Mouse (Mus musculus) CH12.LX (cell line): Measurements from ENCODE around the gene Spryd4. TPM values are rescaled to one million over a fixed set of nuclear protein-coding genes. Genes with fewer than 3 reads are reported as not detected.

ENCODE experiments used
- DNase-seq: peaks from one replicate; pipeline ENCODE4 v3.0.0-alpha.2; 2013; ENCODE audit errors: extremely low read depth
- H3K27ac ChIP-seq: 2 replicates; pipeline ENCODE4 v1.5.1; 2012; ENCODE audit warnings: low read depth, mild to moderate bottlenecking, control low read depth, moderate library complexity; ENCODE audit not compliant: insufficient read depth
- H3K27me3 ChIP-seq: replicated peaks from 2 replicates; pipeline ENCODE3; 2012; ENCODE audit warnings: inconsistent platforms
- H3K36me3 ChIP-seq, 2 experiments: replicated peaks in 1 of 2; 2 replicates each; pipeline versions ENCODE3 to v1.6.1; 2012; ENCODE audit warnings: inconsistent platforms in 1 of 2, low read length in 1 of 2, mild to moderate bottlenecking in 1 of 2, mixed read lengths in 1 of 2, moderate library complexity in 1 of 2; ENCODE audit not compliant: control insufficient read depth in 1 of 2, insufficient read depth in 1 of 2
- H3K4me1 ChIP-seq, 2 experiments: 2 replicates each; pipeline ENCODE4 v1.6.1; 2012; ENCODE audit warnings: inconsistent platforms in 1 of 2, moderate library complexity in 1 of 2; ENCODE audit not compliant: insufficient read depth in 2 of 2, control insufficient read depth in 1 of 2
- H3K4me2 ChIP-seq: 2 replicates; pipeline ENCODE4 v1.6.1; 2012; ENCODE audit warnings: low read depth, mild to moderate bottlenecking, control low read depth; ENCODE audit not compliant: poor library complexity, insufficient read depth, severe bottlenecking
- H3K4me3 ChIP-seq, 3 experiments: fragments of 150-350 bp in 1 of 3; sonication (generic) in 1 of 3; replicated peaks in 1 of 3; 2 replicates each; pipeline versions ENCODE3 to v1.5.1; 2011 to 2012; ENCODE audit warnings: low read depth in 2 of 3, low read length in 2 of 3, mild to moderate bottlenecking in 2 of 3, moderate library complexity in 2 of 3, control low read depth in 1 of 3, improper control_type of control experiment in 1 of 3, inconsistent platforms in 1 of 3, mixed read lengths in 1 of 3; ENCODE audit not compliant: poor library complexity in 1 of 3
- H3K79me2 ChIP-seq: replicated peaks from 2 replicates; pipeline ENCODE4 v1.6.1; 2012; ENCODE audit warnings: mild to moderate bottlenecking, moderate library complexity; ENCODE audit not compliant: control insufficient read depth, poor library complexity, insufficient read depth, severe bottlenecking; ENCODE audit errors: extremely low read depth
- H3K9ac ChIP-seq: 2 replicates; pipeline ENCODE4 v1.6.1; 2012; ENCODE audit warnings: low read depth, mild to moderate bottlenecking, control low read depth, moderate library complexity; ENCODE audit not compliant: insufficient read depth
- H3K9me3 ChIP-seq: replicated peaks from 2 replicates; pipeline ENCODE3; 2012; ENCODE audit warnings: low read length, inconsistent platforms, mixed read lengths
- BHLHE40 ChIP-seq: IDR thresholded peaks from 2 replicates; pipeline ENCODE4 v1.6.1; 2011; ENCODE audit warnings: mild to moderate bottlenecking, low read depth, low read length, improper control_type of control experiment
- CHD1 ChIP-seq: IDR thresholded peaks from 2 replicates; pipeline ENCODE4 v1.6.1; 2012; ENCODE audit warnings: low read depth, low read length, improper control_type of control experiment, inconsistent platforms
- CTCF ChIP-seq, 2 experiments: IDR thresholded peaks in 1 of 2; conservative IDR thresholded peaks in 1 of 2; 2 replicates each; pipeline ENCODE4 v1.5.1; 2011 to 2012; ENCODE audit warnings: low read depth in 2 of 2, low read length in 2 of 2, improper control_type of control experiment in 1 of 2, inconsistent platforms in 1 of 2, mild to moderate bottlenecking in 1 of 2, moderate library complexity in 1 of 2
- E2F4 ChIP-seq: IDR thresholded peaks from 2 replicates; pipeline ENCODE4 v1.6.1; 2011; ENCODE audit warnings: low read depth, low read length, improper control_type of control experiment; ENCODE audit not compliant: insufficient replicate concordance
- ELF1 ChIP-seq: IDR thresholded peaks from 2 replicates; pipeline ENCODE4 v1.6.1; 2014; ENCODE audit warnings: low read depth, mild to moderate bottlenecking, inconsistent platforms, low read length, improper control_type of control experiment
- ETS1 ChIP-seq: conservative IDR thresholded peaks from 2 replicates; pipeline ENCODE4 v1.6.1; 2012; ENCODE audit warnings: low read depth, mild to moderate bottlenecking, inconsistent platforms, low read length, improper control_type of control experiment, moderate library complexity
- HCFC1 ChIP-seq: IDR thresholded peaks from 2 replicates; pipeline ENCODE4 v1.6.1; 2012; ENCODE audit warnings: low read depth, mild to moderate bottlenecking, inconsistent platforms, low read length, improper control_type of control experiment
- IRF4 ChIP-seq: IDR thresholded peaks from 2 replicates; pipeline ENCODE4 v1.6.1; 2014; ENCODE audit warnings: low read depth, mild to moderate bottlenecking, inconsistent platforms, low read length, improper control_type of control experiment
- JUND ChIP-seq: conservative IDR thresholded peaks from 2 replicates; pipeline ENCODE4 v1.6.1; 2011; ENCODE audit warnings: low read depth, low read length, improper control_type of control experiment
- KAT2A ChIP-seq: IDR thresholded peaks from 2 replicates; pipeline ENCODE4 v1.6.1; 2012; ENCODE audit warnings: low read length, improper control_type of control experiment, inconsistent platforms; ENCODE audit not compliant: insufficient replicate concordance
- MAX ChIP-seq: IDR thresholded peaks from 2 replicates; pipeline ENCODE4 v1.6.1; 2011; ENCODE audit warnings: low read length, improper control_type of control experiment
- MAZ ChIP-seq: IDR thresholded peaks from 2 replicates; pipeline ENCODE4 v1.6.1; 2012; ENCODE audit warnings: low read depth, mild to moderate bottlenecking, inconsistent platforms, low read length, improper control_type of control experiment, moderate library complexity
- MXI1 ChIP-seq: IDR thresholded peaks from 2 replicates; pipeline ENCODE4 v1.6.1; 2011; ENCODE audit warnings: mild to moderate bottlenecking, low read depth, low read length, improper control_type of control experiment
- MYC ChIP-seq: IDR thresholded peaks from 2 replicates; pipeline ENCODE4 v1.6.1; 2011; ENCODE audit warnings: low read depth, mild to moderate bottlenecking, improper control_type of control experiment, low read length
- NELFE ChIP-seq: IDR thresholded peaks from 2 replicates; pipeline ENCODE4 v1.6.1; 2011; ENCODE audit warnings: low read depth, low read length, improper control_type of control experiment
- NRF1 ChIP-seq: IDR thresholded peaks from 2 replicates; pipeline ENCODE4 v1.6.1; 2014; ENCODE audit warnings: low read depth, mild to moderate bottlenecking, inconsistent platforms, low read length, improper control_type of control experiment, moderate library complexity
- POLR2A ChIP-seq: IDR thresholded peaks from 2 replicates; pipeline ENCODE4 v1.6.1; 2011; ENCODE audit warnings: low read depth, mild to moderate bottlenecking, improper control_type of control experiment, low read length
- POLR2AphosphoS2 ChIP-seq: IDR thresholded peaks from 2 replicates; pipeline ENCODE4 v1.6.1; 2011; ENCODE audit warnings: low read depth, low read length, improper control_type of control experiment
- RAD21 ChIP-seq: IDR thresholded peaks from 2 replicates; pipeline ENCODE4 v1.6.1; 2011; ENCODE audit warnings: low read depth, mild to moderate bottlenecking, low read length, improper control_type of control experiment, moderate library complexity
- RCOR1 ChIP-seq: conservative IDR thresholded peaks from 2 replicates; pipeline ENCODE4 v1.6.1; 2012; ENCODE audit warnings: low read depth, mild to moderate bottlenecking, inconsistent platforms, low read length, improper control_type of control experiment
- SIN3A ChIP-seq: IDR thresholded peaks from 2 replicates; pipeline ENCODE4 v1.6.1; 2012; ENCODE audit warnings: low read length, improper control_type of control experiment, inconsistent platforms
- SMC3 ChIP-seq: IDR thresholded peaks from 2 replicates; pipeline ENCODE4 v1.6.1; 2011; ENCODE audit warnings: low read depth, low read length, improper control_type of control experiment
- TBP ChIP-seq: conservative IDR thresholded peaks from 2 replicates; pipeline ENCODE4 v1.6.1; 2011; ENCODE audit warnings: low read depth, low read length, improper control_type of control experiment
- TCF12 ChIP-seq: IDR thresholded peaks from 2 replicates; pipeline ENCODE4 v1.6.1; 2014; ENCODE audit warnings: low read depth, mild to moderate bottlenecking, inconsistent platforms, low read length, improper control_type of control experiment
- UBTF ChIP-seq: IDR thresholded peaks from 2 replicates; pipeline ENCODE4 v1.6.1; 2012; ENCODE audit warnings: low read depth, mild to moderate bottlenecking, inconsistent platforms, low read length, improper control_type of control experiment, moderate library complexity
- USF2 ChIP-seq: conservative IDR thresholded peaks from 2 replicates; pipeline ENCODE4 v1.6.1; 2011; ENCODE audit warnings: low read depth, low read length, improper control_type of control experiment
- ZC3H11A ChIP-seq: IDR thresholded peaks from 2 replicates; pipeline ENCODE4 v1.6.1; 2012; ENCODE audit warnings: low read depth, mild to moderate bottlenecking, inconsistent platforms, low read length, improper control_type of control experiment
- ZKSCAN1 ChIP-seq: IDR thresholded peaks from 2 replicates; pipeline ENCODE4 v1.6.1; 2012; ENCODE audit warnings: low read depth, inconsistent platforms, low read length, improper control_type of control experiment, borderline replicate concordance
- dilution Hi-C: fragments of 300-500 bp; cut with MboI; formaldehyde crosslinking; loops from 2 replicates; pipeline ENCODE4 v1.14.3; 2020; ENCODE audit warnings: low sequenced_read_pairs; ENCODE audit not compliant: extremely low pct_unique_long_range_greater_than_20kb, extremely low pct_ligation_motif_present
- in situ Hi-C: fragments of 300-500 bp; cut with MboI; formaldehyde crosslinking; loops from 3 replicates; pipeline ENCODE4 v1.14.3; 2019; ENCODE audit warnings: low sequenced_read_pairs, low pct_ligation_motif_present, low pct_unique_long_range_greater_than_20kb, mixed read lengths
- polyA plus RNA-seq: library from polyadenylated mRNA; unstranded; fragments of >175 nt; gene quantifications from 2 replicates; pipeline ENCODE4 v1.2.1, GENCODE M21; 2012; ENCODE audit warnings: low read depth; ENCODE audit not compliant: insufficient read length
- total RNA-seq, 2 experiments: library from RNA; depleted of rRNA; stranded (reverse); fragments of 300-350 nt in 1 of 2; fragments of >200 nt in 1 of 2; gene quantifications; 2 replicates each; pipeline ENCODE4 v1.2.3; 2012 to 2014

The Spryd4 gene
- total and polyA plus RNA-seq, 3 experiments = 24.2 to 50.2 (median 38.6) TPM

GRCm38 (mm10) chr10:128232420-128232985, 20.9 kb upstream of the Spryd4 start:
- H3K4me2 ChIP-seq = peak overlapping the region; percentile 87
- peaks cover 17% of the 10 kb centered on the region for H3K79me2 ChIP-seq
- in situ Hi-C loops = no loop called here
- peak overlapping the region; percentile 91 for H3K27ac ChIP-seq
- dilution Hi-C loops = no loop called here
- H3K4me3 ChIP-seq = peak overlapping the region; percentile 72 to 99 (median 93)
- TF ChIP-seq NELFE (no peak), CTCF (conservative IDR thresholded peaks at IDR 0.05 in 1 of 2, IDR thresholded peaks at IDR 0.05 in 1 of 2; ENCODE audit: low read depth in 2 of 2, low read length in 2 of 2) (peak; percentile 54 to 77), RAD21 (peak; percentile 62), TBP (peak; percentile 55; the same call in 1 of the 2 replicates), ETS1 (no peak), SMC3 (peak; percentile 64), SIN3A (peak; percentile 26; the same call in 1 of the 2 replicates), CHD1 (0 out of 2 replicates have a peak, but pooled peaks have one; percentile 4), MYC (peak; percentile 21; the same call in 1 of the 2 replicates)
- H3K9me3 ChIP-seq = no peaks in the 10 kb centered on the region
- DNase-seq = peak; percentile 83
- H3K36me3 ChIP-seq = peaks cover 3 to 25% of the 10 kb centered on the region in 2 experiments
- peaks cover 2 to 28% of the 10 kb centered on the region in 2 experiments; a peak in 2 of 4 replicates for H3K4me1 ChIP-seq
- no peaks in the 10 kb centered on the region for H3K27me3 ChIP-seq
- peak overlapping the region; percentile 100 for H3K9ac ChIP-seq

GRCm38 (mm10) chr10:128231697-128232419, 20.3 kb upstream of the Spryd4 start, which contains the start of gene Timeless:
Gene Timeless (plus strand): TSS chr10:128232065.
- Histone ChIP-seq H3K4me1 (peaks cover 2 to 28% of the 10 kb centered on the region in 2 experiments; a peak in 2 of 4 replicates), H3K4me2 (peak within 1 kb of the TSS; percentile 87), H3K79me2 (peaks cover 17% of the 10 kb centered on the region), H3K9ac (peak within 1 kb of the TSS; percentile 100), H3K27me3 (no peaks in the 10 kb centered on the region), H3K9me3 (no peaks in the 10 kb centered on the region), H3K27ac (peak within 1 kb of the TSS; percentile 91), H3K36me3 (peaks cover 3 to 25% of the 10 kb centered on the region in 2 experiments), H3K4me3 (peak within 1 kb of the TSS; percentile 72 to 99 (median 93))
- dilution Hi-C loops = no loop called here
- peak; percentile 67 for DNase-seq
- in situ Hi-C loops = no loop called here
- TF ChIP-seq UBTF (0 out of 2 replicates have a peak, but pooled peaks have one; percentile 75), CHD1 (peak; percentile 99), NELFE (peak; percentile 72), SIN3A (peak; percentile 78; the same call in 1 of the 2 replicates), MXI1 (peak; percentile 68), TBP (peak; percentile 97), TCF12 (no peak; the same call in none of the 2 replicates), IRF4 (no peak), BHLHE40 (0 out of 2 replicates have a peak, but pooled peaks have one; percentile 4), ELF1 (no peak), NRF1 (peak; percentile 80), SMC3 (no peak), POLR2AphosphoS2 (no peak; the same call in 1 of the 2 replicates), USF2 (no peak), ZC3H11A (no peak), E2F4 (peak; percentile 76; the same call in 1 of the 2 replicates), RCOR1 (no peak), MAZ (no peak), POLR2A (peak; percentile 86), HCFC1 (peak; percentile 61), ZKSCAN1 (no peak), MAX (peak; percentile 48; the same call in 1 of the 2 replicates), KAT2A (0 out of 2 replicates have a peak, but pooled peaks have one; percentile 43), MYC (no peak), JUND (0 out of 2 replicates have a peak, but pooled peaks have one; percentile 32)
